Mouse (Mus musculus) MEL (cell line): Measurements from ENCODE around the gene Cryga. TPM values are rescaled to one million over a fixed set of nuclear protein-coding genes. Genes with fewer than 3 reads are reported as not detected.

ENCODE experiments used
- DNase-seq: peaks from one replicate; pipeline ENCODE4 v3.0.0; 2011; ENCODE audit warnings: low read depth, low spot score
- H3K27ac ChIP-seq: 2 replicates; pipeline ENCODE4 v1.5.1; 2012; ENCODE audit warnings: low read depth, mild to moderate bottlenecking, control low read depth, low read length, moderate library complexity; ENCODE audit not compliant: control insufficient read depth
- H3K27me3 ChIP-seq, 2 experiments: fragments of 150-350 bp in 1 of 2; sonication (generic) in 1 of 2; 2 replicates each; pipeline ENCODE4 v1.6.1; 2012; ENCODE audit warnings: low read length in 2 of 2, mild to moderate bottlenecking in 2 of 2, improper control_type of control experiment in 1 of 2, moderate library complexity in 1 of 2; ENCODE audit not compliant: insufficient read depth in 2 of 2, control insufficient read depth in 1 of 2
- H3K36me3 ChIP-seq, 2 experiments: 2 replicates each; pipeline ENCODE4 v1.6.1; 2012 to 2014; ENCODE audit warnings: low read length in 2 of 2, improper control_type of control experiment in 1 of 2, inconsistent platforms in 1 of 2, mild to moderate bottlenecking in 1 of 2; ENCODE audit not compliant: insufficient read depth in 2 of 2, control insufficient read depth in 1 of 2
- H3K4me1 ChIP-seq, 2 experiments: fragments of 150-350 bp in 1 of 2; sonication (generic) in 1 of 2; 2 replicates each; pipeline ENCODE4 v1.6.1; 2012; ENCODE audit warnings: low read length in 2 of 2, improper control_type of control experiment in 1 of 2, mild to moderate bottlenecking in 1 of 2; ENCODE audit not compliant: insufficient read depth in 2 of 2, control insufficient read depth in 1 of 2
- H3K4me3 ChIP-seq, 2 experiments: fragments of 150-350 bp in 1 of 2; sonication (generic) in 1 of 2; 2 replicates each; pipeline ENCODE4 v1.5.1; 2012; ENCODE audit warnings: low read depth in 2 of 2, low read length in 2 of 2, mild to moderate bottlenecking in 2 of 2, moderate library complexity in 2 of 2, control low read depth in 1 of 2, improper control_type of control experiment in 1 of 2; ENCODE audit not compliant: control insufficient read depth in 1 of 2, insufficient read depth in 1 of 2
- H3K79me2 ChIP-seq: 2 replicates; pipeline ENCODE4 v1.6.1; 2012; ENCODE audit warnings: mild to moderate bottlenecking, low read length, moderate library complexity; ENCODE audit not compliant: control insufficient read depth, poor library complexity, insufficient read depth
- H3K9ac ChIP-seq: 2 replicates; pipeline ENCODE4 v1.6.1; 2012; ENCODE audit warnings: low read depth, mild to moderate bottlenecking, control low read depth, low read length, moderate library complexity; ENCODE audit not compliant: control insufficient read depth, poor library complexity, severe bottlenecking
- H3K9me3 ChIP-seq: fragments of 150-350 bp; sonication (generic); replicated peaks from 2 replicates; pipeline ENCODE4 v1.6.1; 2012; ENCODE audit warnings: mild to moderate bottlenecking, low read length, improper control_type of control experiment, moderate library complexity; ENCODE audit not compliant: insufficient read depth
- CHD1 ChIP-seq: IDR thresholded peaks from 2 replicates; pipeline ENCODE4 v1.6.1; 2012; ENCODE audit warnings: low read depth, mild to moderate bottlenecking, inconsistent platforms, low read length, improper control_type of control experiment
- CHD2 ChIP-seq: IDR thresholded peaks from 2 replicates; pipeline ENCODE4 v1.6.1; 2011; ENCODE audit warnings: low read length, improper control_type of control experiment
- CTCF ChIP-seq, 3 experiments: IDR thresholded peaks in 2 of 3; conservative IDR thresholded peaks in 1 of 3; 2 replicates each; pipeline ENCODE4 v1.5.1; 2011 to 2012; ENCODE audit warnings: low read length in 3 of 3, low read depth in 2 of 3, mild to moderate bottlenecking in 2 of 3, improper control_type of control experiment in 1 of 3, inconsistent platforms in 1 of 3, mixed read lengths in 1 of 3, moderate library complexity in 1 of 3; ENCODE audit not compliant: control insufficient read depth in 1 of 3, insufficient read depth in 1 of 3, poor library complexity in 1 of 3, severe bottlenecking in 1 of 3
- ELF1 ChIP-seq: IDR thresholded peaks from 2 replicates; pipeline ENCODE4 v1.6.1; 2014; ENCODE audit warnings: low read depth, mild to moderate bottlenecking, inconsistent platforms, low read length, improper control_type of control experiment, moderate library complexity
- GABPA ChIP-seq: IDR thresholded peaks from 2 replicates; pipeline ENCODE4 v1.6.1; 2012; ENCODE audit warnings: low read depth, mild to moderate bottlenecking, inconsistent platforms, low read length, improper control_type of control experiment, moderate library complexity
- GATA1 ChIP-seq: IDR thresholded peaks from 2 replicates; pipeline ENCODE4 v1.6.1; 2011; ENCODE audit warnings: low read depth, low read length, improper control_type of control experiment
- KAT2A ChIP-seq: conservative IDR thresholded peaks from 2 replicates; pipeline ENCODE4 v1.6.1; 2012; ENCODE audit warnings: low read depth, low read length, improper control_type of control experiment, inconsistent platforms
- MAFK ChIP-seq: IDR thresholded peaks from 2 replicates; pipeline ENCODE4 v1.6.1; 2011; ENCODE audit warnings: low read depth, mild to moderate bottlenecking, low read length, improper control_type of control experiment, borderline replicate concordance
- MAX ChIP-seq: IDR thresholded peaks from 2 replicates; pipeline ENCODE4 v1.6.1; 2011; ENCODE audit warnings: low read length, improper control_type of control experiment
- MEF2A ChIP-seq: IDR thresholded peaks from 2 replicates; pipeline ENCODE4 v1.6.1; 2014; ENCODE audit warnings: low read depth, mild to moderate bottlenecking, inconsistent platforms, low read length, improper control_type of control experiment; ENCODE audit not compliant: poor library complexity, insufficient replicate concordance, severe bottlenecking; ENCODE audit errors: extremely low read depth
- NRF1 ChIP-seq: IDR thresholded peaks from 2 replicates; pipeline ENCODE4 v1.6.1; 2014; ENCODE audit warnings: low read depth, mild to moderate bottlenecking, inconsistent platforms, low read length, improper control_type of control experiment, moderate library complexity; ENCODE audit not compliant: poor library complexity, insufficient read depth, severe bottlenecking
- POLR2AphosphoS5 ChIP-seq: IDR thresholded peaks from 2 replicates; pipeline ENCODE4 v1.6.1; 2012; ENCODE audit warnings: low read depth, borderline replicate concordance, mild to moderate bottlenecking, inconsistent platforms, low read length, moderate library complexity, mixed read lengths
- RAD21 ChIP-seq: IDR thresholded peaks from 2 replicates; pipeline ENCODE4 v1.6.1; 2011; ENCODE audit warnings: mild to moderate bottlenecking, low read depth, low read length, improper control_type of control experiment
- SIN3A ChIP-seq: IDR thresholded peaks from 2 replicates; pipeline ENCODE4 v1.6.1; 2012; ENCODE audit warnings: low read length, improper control_type of control experiment, inconsistent platforms
- SMC3 ChIP-seq: IDR thresholded peaks from 2 replicates; pipeline ENCODE4 v1.6.1; 2011; ENCODE audit warnings: low read depth, low read length, improper control_type of control experiment
- TAL1 ChIP-seq: IDR thresholded peaks from 2 replicates; pipeline ENCODE4 v1.6.1; 2012; ENCODE audit warnings: mild to moderate bottlenecking, inconsistent platforms, low read length, moderate library complexity, mixed read lengths
- TBP ChIP-seq: IDR thresholded peaks from 2 replicates; pipeline ENCODE4 v1.8.0; 2011; ENCODE audit warnings: low read depth, low read length, improper control_type of control experiment
- USF2 ChIP-seq, 2 experiments: IDR thresholded peaks; 2 replicates each; pipeline ENCODE4 v1.6.1; 2011 to 2012; ENCODE audit warnings: improper control_type of control experiment in 2 of 2, low read length in 2 of 2, borderline replicate concordance in 1 of 2, inconsistent platforms in 1 of 2, low read depth in 1 of 2, mild to moderate bottlenecking in 1 of 2; ENCODE audit not compliant: insufficient read depth in 1 of 2
- ZC3H11A ChIP-seq: IDR thresholded peaks from 2 replicates; pipeline ENCODE4 v1.6.1; 2012; ENCODE audit warnings: low read depth, mild to moderate bottlenecking, inconsistent platforms, low read length, improper control_type of control experiment
- ZMIZ1 ChIP-seq: IDR thresholded peaks from 2 replicates; pipeline ENCODE4 v1.6.1; 2012; ENCODE audit warnings: low read depth, mild to moderate bottlenecking, inconsistent platforms, low read length, improper control_type of control experiment, moderate library complexity
- ZNF384 ChIP-seq: IDR thresholded peaks from 2 replicates; pipeline ENCODE4 v1.6.1; 2012; ENCODE audit warnings: low read depth, mild to moderate bottlenecking, inconsistent platforms, low read length, improper control_type of control experiment
- polyA plus RNA-seq, 2 experiments: library from polyadenylated mRNA; stranded (reverse) in 1 of 2; unstranded in 1 of 2; fragments of >175 nt in 1 of 2; fragments of >200 nt in 1 of 2; gene quantifications; 2 replicates each; pipeline versions ENCODE4 v1.2.1 to v1.2.4; 2012; ENCODE audit warnings: low replicate concordance in 2 of 2, low read depth in 1 of 2; ENCODE audit not compliant: insufficient read length in 2 of 2, insufficient read depth in 1 of 2, missing spikeins in 1 of 2
- total RNA-seq: library from RNA; depleted of rRNA; stranded (reverse); fragments of 300-350 nt; gene quantifications from 2 replicates; pipeline ENCODE4 v1.2.3, GENCODE M21; 2012

Gene Cryga
- total and polyA plus RNA-seq, 3 experiments = not detected

DNA sequence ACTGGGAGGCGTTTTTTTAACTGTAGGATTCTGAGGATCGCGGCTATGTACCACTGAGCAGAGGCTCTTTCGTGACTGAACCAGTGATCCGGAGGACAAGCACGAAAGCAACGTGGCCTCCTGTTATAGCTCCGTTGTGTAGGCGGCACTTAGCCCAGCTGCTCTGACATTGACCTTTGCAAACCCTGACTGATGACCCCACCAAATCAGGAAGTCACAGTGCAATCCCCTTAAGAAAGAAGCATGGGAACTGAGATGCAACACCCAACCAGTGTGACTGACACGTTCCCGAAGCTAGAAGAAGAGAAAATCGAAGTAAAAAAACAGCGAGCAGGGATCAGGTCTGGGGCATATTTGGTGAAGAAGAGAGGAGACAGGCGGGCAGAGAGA, 9.6 kb upstream of the Cryga start:
- no peak overlapping the region for H3K4me3 ChIP-seq

DNA sequence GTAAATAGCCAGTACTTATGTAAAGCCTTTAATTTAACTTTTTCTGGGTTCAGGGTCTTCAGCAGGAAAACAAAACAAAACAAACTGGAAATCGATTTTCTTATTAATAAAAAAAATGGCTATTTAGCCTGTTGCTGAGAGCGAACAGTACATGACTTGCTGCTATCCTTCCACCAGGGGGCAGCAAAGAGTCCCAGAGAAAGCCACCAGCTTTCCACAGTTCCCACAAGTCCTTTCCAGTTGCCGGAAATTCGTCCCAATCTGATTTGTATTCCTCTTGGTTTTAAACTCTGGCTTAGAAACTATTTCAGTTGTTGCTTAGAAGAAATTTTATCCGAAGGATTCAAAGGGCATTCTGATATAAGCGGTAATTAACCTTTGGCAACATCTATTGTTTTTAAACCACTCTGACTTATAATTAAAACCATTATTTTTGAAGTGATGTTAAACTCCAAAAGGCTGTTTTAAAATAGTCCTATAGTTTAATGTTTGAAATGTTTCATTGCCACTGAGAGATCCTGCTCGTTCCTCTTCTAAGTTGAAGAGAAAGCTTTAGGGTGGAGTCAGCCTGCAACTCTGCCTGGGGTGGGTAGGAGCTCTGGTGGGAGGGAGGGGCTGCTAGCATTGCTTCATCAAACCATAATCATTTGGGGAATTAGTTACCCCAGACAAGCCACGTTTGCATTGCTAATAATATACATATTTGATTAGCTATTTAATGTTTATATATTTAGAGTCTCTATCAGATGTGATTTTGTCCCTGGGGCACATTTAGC, 9.0 kb upstream of the Cryga start:
- H3K9me3 ChIP-seq = no peaks in the 10 kb centered on the region
- no peak overlapping the region for H3K27ac ChIP-seq
- no peak overlapping the region for H3K9ac ChIP-seq
- no peaks in the 10 kb centered on the region; a peak in 1 of 4 replicates for H3K27me3 ChIP-seq
- no peaks in the 10 kb centered on the region for H3K79me2 ChIP-seq
- no peak for TF ChIP-seq USF2 (IDR thresholded peaks at IDR 0.05; ENCODE audit: borderline replicate concordance in 1 of 2, insufficient read depth in 1 of 2, low read depth in 1 of 2, low read length in 2 of 2)
- peak; percentile 58 for TF ChIP-seq ZNF384
- TF ChIP-seq ZC3H11A = peak; percentile 47; the same call in 1 of the 2 replicates
- no peak for TF ChIP-seq POLR2AphosphoS5
- TF ChIP-seq RAD21 = peak; percentile 60
- TF ChIP-seq CTCF (IDR thresholded peaks at IDR 0.05 in 2 of 3, conservative IDR thresholded peaks at IDR 0.05 in 1 of 3; ENCODE audit: control insufficient read depth in 1 of 3, insufficient read depth in 1 of 3, low read depth in 2 of 3, low read length in 3 of 3, poor library complexity in 1 of 3, severe bottlenecking in 1 of 3) = peak; percentile 79 to 82 (median 81)
- peak; percentile 83 for TF ChIP-seq SMC3
- peak; percentile 83 for DNase-seq
- peaks cover 0 to 5% of the 10 kb centered on the region in 2 experiments; a peak in 2 of 4 replicates for H3K4me1 ChIP-seq
- peaks cover 0 to 4% of the 10 kb centered on the region in 2 experiments; a peak in 2 of 4 replicates for H3K36me3 ChIP-seq
- no peak overlapping the region for H3K4me3 ChIP-seq

More for the DNA sequence above, 9.6 kb upstream of the Cryga start:
- Histone ChIP-seq H3K9me3 (no peaks in the 10 kb centered on the region), H3K9ac (no peak overlapping the region), H3K4me1 (peaks cover 0 to 5% of the 10 kb centered on the region in 2 experiments; a peak in 2 of 4 replicates), H3K36me3 (peaks cover 0 to 4% of the 10 kb centered on the region in 2 experiments; a peak in 2 of 4 replicates), H3K27ac (no peak overlapping the region), H3K27me3 (no peaks in the 10 kb centered on the region; a peak in 1 of 4 replicates), H3K79me2 (no peaks in the 10 kb centered on the region)
- no peak for DNase-seq
- TF ChIP-seq MEF2A = no peak
- TF ChIP-seq KAT2A = no peak
- no peak for TF ChIP-seq GATA1
- no peak for TF ChIP-seq ZC3H11A

DNA sequence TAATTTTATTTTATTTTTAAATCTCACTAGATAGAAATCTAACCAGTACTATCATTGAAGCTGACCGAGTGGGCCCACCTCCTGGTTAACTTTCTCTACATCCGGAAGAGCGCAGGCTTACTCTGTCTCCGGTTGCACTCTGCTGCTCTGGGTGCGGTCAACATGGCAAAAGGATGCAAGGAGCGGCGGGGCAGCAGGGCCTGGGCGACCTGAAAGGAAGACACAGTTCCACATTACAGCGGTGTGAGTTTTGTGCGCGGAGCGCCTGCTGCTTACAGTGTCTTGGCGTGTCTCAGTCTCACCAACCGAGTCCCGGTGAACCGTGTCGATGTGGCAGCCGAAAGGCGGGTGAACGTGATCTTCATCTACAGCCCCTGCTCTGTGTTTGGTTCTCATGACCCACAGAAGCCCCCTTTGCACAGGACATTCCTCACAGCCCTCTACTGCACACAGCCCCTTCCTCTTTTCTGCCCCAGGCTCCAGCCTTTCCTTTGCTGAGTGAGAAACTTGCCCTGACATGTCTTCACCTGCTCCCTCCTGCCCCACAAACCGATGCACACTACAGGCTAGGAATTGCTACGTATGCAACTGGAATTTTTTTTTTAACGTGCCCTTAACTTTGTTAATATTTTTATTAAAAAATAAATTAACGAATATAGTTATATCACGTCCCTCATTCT, 6.7 kb upstream of the Cryga start:
- peaks cover 0 to 4% of the 10 kb centered on the region in 2 experiments; a peak in 2 of 4 replicates for H3K36me3 ChIP-seq
- no peaks in the 10 kb centered on the region for H3K9me3 ChIP-seq
- no peaks in the 10 kb centered on the region; a peak in 1 of 4 replicates for H3K27me3 ChIP-seq
- no peak for DNase-seq
- no peak overlapping the region for H3K4me3 ChIP-seq
- no peak overlapping the region for H3K9ac ChIP-seq
- H3K4me1 ChIP-seq = peaks cover 0 to 5% of the 10 kb centered on the region in 2 experiments; a peak in 2 of 4 replicates
- TF ChIP-seq CHD2 = no peak
- no peak for TF ChIP-seq CTCF (IDR thresholded peaks at IDR 0.05 in 2 of 3, conservative IDR thresholded peaks at IDR 0.05 in 1 of 3; ENCODE audit: control insufficient read depth in 1 of 3, insufficient read depth in 1 of 3, low read depth in 2 of 3, low read length in 3 of 3, poor library complexity in 1 of 3, severe bottlenecking in 1 of 3)
- TF ChIP-seq NRF1 = no peak
- no peak for TF ChIP-seq MAFK
- no peak for TF ChIP-seq TBP
- no peak for TF ChIP-seq MEF2A
- TF ChIP-seq MAX = no peak
- no peak for TF ChIP-seq TAL1
- TF ChIP-seq GABPA = no peak
- no peak for TF ChIP-seq CHD1
- no peak for TF ChIP-seq ZMIZ1
- no peak for TF ChIP-seq ELF1
- TF ChIP-seq SMC3 = no peak
- TF ChIP-seq SIN3A = no peak
- TF ChIP-seq, all 39 proteins: peak for 0
- H3K27ac ChIP-seq = no peak overlapping the region
- no peaks in the 10 kb centered on the region for H3K79me2 ChIP-seq
